Mouse (Mus musculus) neural tube, embryonic 12.5 days (tissue): ENCODE measurements at regions not wholly inside any gene's neighbourhood (a gene's known extent, or its start where the extent isn't known, plus 50 kb on each side); places are given as distances from the start of the nearest gene placed in this dataset.

Experiments
- ATAC-seq: fragments of 200-750 bp; cut with Nextera tagmentation; 2 replicates; pipeline ENCODE4 v1.8.0; 2017; ENCODE audit warnings: low read depth, mild to moderate bottlenecking, moderate TSS enrichment, moderate library complexity; ENCODE audit not compliant: low FRiP score
- H3K27ac ChIP-seq: fragments of 300-500 bp; sonication (generic); 2 replicates; pipeline ENCODE4 v1.5.1; 2016
- H3K27me3 ChIP-seq: fragments of 300-500 bp; sonication (generic); replicated peaks from 2 replicates; pipeline ENCODE4 v1.6.1; 2016; ENCODE audit warnings: mild to moderate bottlenecking
- H3K36me3 ChIP-seq: fragments of 300-500 bp; sonication (generic); 2 replicates; pipeline ENCODE4 v1.6.1; 2016; ENCODE audit warnings: mild to moderate bottlenecking
- H3K4me1 ChIP-seq: fragments of 300-500 bp; sonication (generic); 2 replicates; pipeline ENCODE4 v1.6.1; 2016
- H3K4me2 ChIP-seq: fragments of 300-500 bp; sonication (generic); replicated peaks from 2 replicates; pipeline ENCODE4 v1.6.1; 2016; ENCODE audit warnings: mild to moderate bottlenecking
- H3K4me3 ChIP-seq: fragments of 300-500 bp; sonication (generic); 2 replicates; pipeline ENCODE4 v1.5.1; 2016
- H3K9ac ChIP-seq: fragments of 300-500 bp; sonication (generic); 2 replicates; pipeline ENCODE4 v1.6.1; 2016; ENCODE audit warnings: mild to moderate bottlenecking
- H3K9me3 ChIP-seq: fragments of 300-500 bp; sonication (generic); 2 replicates; pipeline ENCODE4 v1.6.1; 2016; ENCODE audit warnings: mild to moderate bottlenecking
- WGBS: fragments of 180-500 bp; shearing (Covaris S2); methylation state at CpG from one replicate; pipeline ENCODE4 v1.1.7; 2016; 5-methylcytosine and 5-hydroxymethylcytosine counted together

DNA sequence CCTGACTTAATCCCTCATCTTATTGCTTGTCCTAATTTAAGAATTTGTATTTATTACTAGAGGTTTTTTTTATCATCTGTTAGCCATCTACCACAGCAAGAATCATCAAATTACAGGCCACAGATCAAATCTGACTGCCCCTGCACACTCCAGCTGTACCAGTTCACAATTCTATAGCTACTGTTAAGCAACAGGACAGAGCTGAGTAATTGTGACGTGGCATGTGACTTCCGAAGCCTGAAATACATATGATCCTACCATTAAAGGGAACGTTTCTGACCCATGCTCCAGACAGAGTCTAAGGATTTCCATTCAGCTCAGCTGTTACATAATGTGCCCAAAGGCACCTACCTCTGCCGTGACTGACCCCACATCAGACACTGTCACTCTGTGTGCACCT is 74.0 kb upstream of the Mboat1 start:
- 88% methylated on average over 4 of the region's 4 CpGs for WGBS
- H3K27ac ChIP-seq: no peak overlapping the region
- H3K9ac ChIP-seq: no peak overlapping the region
- H3K4me2 ChIP-seq: no peak overlapping the region
- H3K27me3 ChIP-seq: no peaks in the 10 kb centered on the region
- no peak for ATAC-seq
- no peak overlapping the region for H3K4me3 ChIP-seq
- H3K4me1 ChIP-seq: no peaks in the 10 kb centered on the region
- no peaks in the 10 kb centered on the region for H3K9me3 ChIP-seq
- no peaks in the 10 kb centered on the region for H3K36me3 ChIP-seq

DNA sequence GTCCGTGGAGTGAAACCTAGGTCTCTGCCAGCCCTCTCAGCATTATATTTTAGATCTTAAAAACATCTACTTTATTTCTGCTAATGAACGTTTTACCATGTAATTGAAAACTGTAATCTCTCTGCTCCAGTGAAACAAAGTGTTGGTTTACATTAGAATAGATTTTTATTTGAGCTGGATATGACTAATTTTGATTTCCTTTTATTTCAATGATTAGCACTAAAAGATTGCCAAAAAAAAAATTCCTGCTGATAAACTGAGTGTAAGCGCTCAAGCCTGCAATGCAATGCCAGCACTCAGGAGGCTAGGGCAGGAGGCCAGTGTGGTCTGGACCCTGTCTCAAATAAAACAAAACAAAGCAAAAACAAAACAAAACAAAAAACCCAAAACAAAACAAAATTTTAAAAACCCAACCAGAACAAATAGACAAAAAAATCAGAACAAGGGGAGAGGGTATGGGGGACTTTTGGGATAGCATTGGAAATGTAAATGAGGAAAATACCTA is 69.3 kb upstream of the E2f3 start:
- Histone ChIP-seq H3K27me3 (no peaks in the 10 kb centered on the region), H3K27ac (no peak overlapping the region), H3K4me1 (peaks cover 5% of the 10 kb centered on the region; the same call in 1 of the 2 replicates), H3K9me3 (no peaks in the 10 kb centered on the region), H3K4me3 (no peak overlapping the region), H3K36me3 (no peaks in the 10 kb centered on the region), H3K4me2 (no peak overlapping the region), H3K9ac (no peak overlapping the region)
- no peak for ATAC-seq
- WGBS: 90% methylated on average over 3 of the region's 3 CpGs

DNA sequence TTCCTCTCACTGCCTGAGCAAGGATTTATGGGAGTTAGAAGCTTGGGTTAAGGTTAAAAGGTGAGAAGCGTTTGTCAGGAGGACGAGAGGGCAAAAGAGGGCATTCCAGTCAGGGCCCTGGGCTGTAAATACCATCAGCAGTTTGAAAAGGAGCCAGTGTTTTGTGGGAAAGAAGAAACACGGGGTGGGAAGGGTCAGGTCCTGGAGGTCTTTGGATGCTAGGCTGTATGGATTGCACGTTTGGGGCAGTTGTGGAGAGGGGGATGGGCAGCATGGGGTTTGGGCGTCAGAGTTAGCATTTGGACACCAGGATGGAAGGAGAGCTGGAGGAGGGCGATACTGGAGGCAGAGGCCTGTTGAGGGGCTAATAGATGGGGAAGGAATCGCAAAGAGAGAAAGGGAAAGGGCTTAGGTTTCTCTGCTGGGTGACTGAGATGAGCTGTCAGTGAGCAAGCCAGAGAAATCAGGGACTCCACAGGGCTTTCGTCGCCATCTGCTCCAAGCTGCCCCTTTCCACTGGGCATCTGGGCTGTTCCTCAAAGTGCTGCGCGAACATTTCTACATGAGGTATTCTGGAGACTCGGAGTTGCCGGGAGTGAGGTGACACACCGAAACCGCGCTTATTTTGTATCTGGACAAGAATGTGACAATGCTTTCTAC is 66.2 kb upstream of the E2f3 start:
- Histone ChIP-seq H3K4me2 (no peak overlapping the region), H3K27me3 (no peaks in the 10 kb centered on the region), H3K4me3 (no peak overlapping the region), H3K9me3 (no peaks in the 10 kb centered on the region), H3K27ac (no peak overlapping the region), H3K4me1 (peaks cover 5% of the 10 kb centered on the region; the same call in 1 of the 2 replicates), H3K36me3 (no peaks in the 10 kb centered on the region), H3K9ac (no peak overlapping the region)
- no peak for ATAC-seq
- WGBS: 44% methylated on average over 16 of the region's 16 CpGs

DNA sequence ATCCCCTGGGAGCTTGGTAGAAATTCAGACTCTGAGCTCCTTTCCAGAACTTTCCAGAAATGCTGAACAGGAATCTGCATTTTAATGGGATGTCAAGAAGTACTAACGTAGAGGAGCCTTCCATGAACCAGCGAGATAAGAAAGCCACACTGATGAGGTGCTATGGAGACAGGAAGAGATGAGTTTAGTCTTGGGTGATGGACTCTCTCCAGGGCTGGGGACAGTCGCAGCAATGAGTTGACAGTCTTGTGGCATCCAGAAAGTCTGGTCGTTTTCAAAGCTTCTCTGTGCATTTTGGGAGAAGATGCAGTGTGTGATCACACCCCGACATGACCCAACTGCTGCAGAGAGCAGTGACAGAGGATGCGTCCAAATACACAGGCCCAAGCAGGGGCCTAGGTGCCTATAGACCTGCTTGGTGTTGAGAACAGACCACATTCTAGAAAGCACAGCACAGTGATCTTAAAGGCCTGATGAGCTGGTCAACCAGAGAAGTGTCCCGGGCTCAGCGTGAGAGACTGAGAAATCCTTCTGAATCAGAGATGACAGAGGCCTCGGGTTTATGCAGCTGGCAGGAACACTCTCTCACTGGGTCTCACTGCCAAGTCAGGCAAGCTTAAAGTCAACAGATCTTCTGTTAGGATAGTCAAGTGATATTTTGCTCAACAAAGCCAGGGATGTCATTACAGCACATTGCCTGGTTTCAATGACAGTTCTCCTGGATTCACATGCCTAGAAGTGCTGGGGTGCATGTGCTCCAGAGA is 65.1 kb upstream of the E2f3 start:
- Histone ChIP-seq H3K27me3 (no peaks in the 10 kb centered on the region), H3K4me3 (no peak overlapping the region), H3K36me3 (no peaks in the 10 kb centered on the region), H3K4me2 (no peak overlapping the region), H3K4me1 (peaks cover 5% of the 10 kb centered on the region; the same call in 1 of the 2 replicates), H3K27ac (no peak overlapping the region), H3K9me3 (no peaks in the 10 kb centered on the region), H3K9ac (no peak overlapping the region)
- 82% methylated on average over 9 of the region's 9 CpGs for WGBS
- no peak for ATAC-seq

DNA sequence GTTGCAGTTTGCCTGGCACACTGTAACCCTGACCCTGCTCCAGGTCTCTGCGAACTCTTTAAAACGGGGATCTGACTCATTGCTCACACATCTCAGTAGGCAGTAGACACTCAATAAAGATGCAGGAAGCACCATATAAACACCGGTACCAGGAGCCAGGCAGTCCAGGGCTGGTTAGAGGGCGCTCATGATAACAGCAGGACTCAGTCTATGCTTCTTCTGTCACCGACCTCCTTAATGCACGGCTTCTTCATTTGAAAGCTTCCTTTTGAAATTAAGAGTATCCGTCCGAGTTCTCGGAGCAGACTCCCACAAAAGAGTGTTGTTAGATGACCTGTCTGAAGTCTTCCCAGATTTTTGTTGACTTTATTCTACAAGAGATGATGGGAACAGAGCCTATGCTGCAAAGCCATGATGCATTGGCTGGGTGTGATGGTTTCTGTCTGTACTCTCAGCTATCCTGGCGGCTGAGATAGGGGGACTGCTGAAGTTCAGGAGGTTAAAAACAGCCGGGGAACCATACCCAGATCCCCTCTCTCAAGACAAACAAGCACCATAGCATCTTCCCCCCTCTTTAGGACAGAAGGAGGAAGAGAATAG is 62.5 kb upstream of the E2f3 start:
- no peak overlapping the region for H3K9ac ChIP-seq
- H3K27ac ChIP-seq: no peak overlapping the region
- H3K36me3 ChIP-seq: no peaks in the 10 kb centered on the region
- H3K4me2 ChIP-seq: no peak overlapping the region
- H3K4me3 ChIP-seq: no peak overlapping the region
- no peaks in the 10 kb centered on the region for H3K9me3 ChIP-seq
- ATAC-seq: no peak
- H3K27me3 ChIP-seq: no peaks in the 10 kb centered on the region
- peaks cover 5% of the 10 kb centered on the region; the same call in 1 of the 2 replicates for H3K4me1 ChIP-seq
- 84% methylated on average over 11 of the region's 11 CpGs for WGBS

DNA sequence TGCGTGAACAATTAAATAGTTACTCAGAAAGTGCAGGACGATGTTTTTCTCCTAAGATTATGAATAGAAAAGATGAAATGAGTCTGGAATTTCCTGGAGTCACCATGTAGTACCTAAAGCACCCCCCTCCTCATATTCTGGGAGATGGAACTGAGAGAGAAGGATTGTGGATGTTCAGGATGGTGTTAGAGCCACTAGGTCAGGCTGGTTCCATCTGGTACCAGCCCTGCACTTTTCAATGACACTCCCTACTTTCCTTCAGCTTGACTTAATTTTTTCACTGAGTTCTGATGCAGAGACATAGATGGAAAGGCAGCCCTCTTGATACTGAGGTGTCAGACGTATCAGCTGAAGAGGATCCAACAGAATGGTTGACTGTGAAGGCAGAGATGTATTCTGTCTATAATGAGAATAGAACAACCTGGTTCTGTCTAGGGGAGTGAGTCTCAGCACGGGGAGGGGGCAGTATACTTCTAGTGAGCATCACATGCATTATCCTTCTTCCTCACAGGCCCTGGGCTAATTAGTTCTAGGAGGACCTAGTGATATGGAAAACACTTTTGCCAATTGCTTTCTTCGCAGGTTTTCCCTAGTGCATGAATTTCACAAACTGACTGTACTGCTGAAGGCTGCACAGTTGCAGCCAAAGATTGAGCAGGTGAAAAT is 60.8 kb upstream of the E2f3 start:
- Histone ChIP-seq H3K4me3 (no peak overlapping the region), H3K9ac (no peak overlapping the region), H3K27ac (no peak overlapping the region), H3K9me3 (no peaks in the 10 kb centered on the region), H3K4me1 (no peaks in the 10 kb centered on the region), H3K4me2 (no peak overlapping the region), H3K36me3 (no peaks in the 10 kb centered on the region), H3K27me3 (no peaks in the 10 kb centered on the region)
- WGBS: 87% methylated on average over 5 of the region's 5 CpGs
- ATAC-seq: no peak

DNA sequence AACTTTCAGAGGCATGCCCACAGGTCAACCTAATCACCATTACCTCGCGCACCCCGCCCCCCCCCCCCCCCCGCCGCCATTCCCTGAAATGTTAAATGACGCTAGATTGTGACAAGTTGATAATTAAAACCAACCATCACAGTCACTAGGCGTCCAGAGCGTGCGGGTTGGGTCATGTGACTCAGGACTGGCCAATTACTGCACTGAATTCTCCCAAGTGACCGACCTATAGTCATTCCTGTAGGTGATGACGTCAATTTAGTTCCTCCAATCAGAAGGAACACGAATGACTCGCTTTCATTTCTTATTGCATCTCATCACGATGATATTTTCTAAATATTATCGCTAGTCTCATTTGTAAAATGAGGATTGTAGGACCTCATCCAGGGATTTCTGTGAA is 60.2 kb upstream of the E2f3 start:
- Histone ChIP-seq H3K4me3 (no peak overlapping the region), H3K4me2 (no peak overlapping the region), H3K4me1 (no peaks in the 10 kb centered on the region), H3K36me3 (no peaks in the 10 kb centered on the region), H3K27ac (no peak overlapping the region), H3K27me3 (no peaks in the 10 kb centered on the region), H3K9ac (no peak overlapping the region), H3K9me3 (no peaks in the 10 kb centered on the region)
- ATAC-seq: no peak
- WGBS: 70% methylated on average over 15 of the region's 15 CpGs

DNA sequence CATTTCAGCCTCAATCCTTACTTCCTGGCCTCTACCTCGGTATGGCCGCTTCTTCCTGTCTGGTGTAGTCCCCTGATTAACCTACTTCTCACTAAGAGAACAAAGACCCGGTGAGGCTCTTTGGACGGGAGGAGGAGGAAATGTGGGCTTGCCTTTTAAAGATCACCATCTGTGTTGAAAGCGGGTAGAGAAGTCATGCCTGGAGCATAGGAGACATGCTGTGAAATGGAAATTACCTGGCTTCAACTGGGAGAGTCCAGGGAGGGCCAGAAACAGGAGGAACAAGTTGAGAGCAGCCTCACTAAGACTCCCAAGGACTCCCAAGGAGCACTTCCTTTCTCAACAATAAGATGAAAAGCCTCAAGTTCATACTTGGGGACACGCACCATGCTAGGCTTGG is 59.4 kb upstream of the E2f3 start:
- Histone ChIP-seq H3K4me1 (no peaks in the 10 kb centered on the region), H3K27me3 (no peaks in the 10 kb centered on the region), H3K4me3 (no peak overlapping the region), H3K9me3 (no peaks in the 10 kb centered on the region), H3K9ac (no peak overlapping the region), H3K27ac (no peak overlapping the region), H3K4me2 (no peak overlapping the region), H3K36me3 (no peaks in the 10 kb centered on the region)
- no peak for ATAC-seq
- WGBS: 81% methylated on average over 6 of the region's 6 CpGs

DNA sequence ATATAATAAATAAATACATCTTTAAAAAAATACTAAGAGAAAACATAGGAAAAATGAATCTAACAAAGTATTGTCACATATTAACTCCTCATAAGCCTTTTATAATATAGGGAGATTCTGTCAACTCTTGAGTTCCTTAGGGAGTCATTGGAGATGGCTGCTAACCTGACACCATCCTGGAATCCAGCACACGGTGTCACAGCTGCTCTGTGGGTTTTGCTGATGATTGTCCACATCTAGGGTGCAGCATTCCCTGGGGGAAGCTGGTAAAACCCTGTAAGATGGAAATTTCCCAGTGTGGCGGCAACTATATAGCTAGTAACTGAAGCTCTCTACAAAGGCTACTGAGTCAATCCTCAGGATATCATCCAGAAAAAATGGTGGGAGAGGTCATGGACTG is 58.9 kb upstream of the E2f3 start:
- Histone ChIP-seq H3K27me3 (no peaks in the 10 kb centered on the region), H3K4me3 (no peak overlapping the region), H3K9me3 (no peaks in the 10 kb centered on the region), H3K4me2 (no peak overlapping the region), H3K9ac (no peak overlapping the region), H3K4me1 (no peaks in the 10 kb centered on the region), H3K36me3 (no peaks in the 10 kb centered on the region), H3K27ac (no peak overlapping the region)
- 87% methylated on average over 2 of the region's 2 CpGs for WGBS
- no peak for ATAC-seq

DNA sequence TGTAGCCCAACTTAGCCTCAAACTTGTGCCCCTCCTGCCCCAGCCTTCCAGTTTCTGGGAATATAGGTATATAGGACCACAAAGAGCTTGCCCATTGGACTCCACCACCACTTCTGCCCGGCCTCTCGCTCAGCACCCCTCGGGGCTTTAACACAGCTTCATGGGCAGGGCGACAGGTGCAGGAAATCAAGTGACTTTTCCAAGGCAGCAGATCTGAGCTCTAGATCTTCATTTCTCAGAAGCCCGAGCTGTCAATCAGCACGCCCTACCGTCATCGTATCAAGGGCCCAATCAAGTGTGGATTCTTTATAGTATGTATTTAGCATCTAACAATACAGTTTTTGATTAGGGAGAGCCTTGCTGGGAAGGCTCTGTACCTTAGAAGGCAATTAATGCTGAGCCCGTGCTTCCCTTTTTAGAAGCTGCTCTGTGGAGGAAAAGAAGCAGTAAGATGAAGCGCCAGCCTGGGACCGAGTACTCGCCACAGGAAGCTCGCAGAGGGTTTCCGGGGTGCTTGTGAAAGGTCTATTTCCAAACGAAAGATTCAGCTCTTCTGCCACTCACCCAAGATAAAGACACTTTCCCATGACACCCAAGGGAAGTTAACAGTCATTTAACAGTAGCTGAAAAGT is 56.9 kb upstream of the E2f3 start:
- Histone ChIP-seq H3K9ac (no peak overlapping the region), H3K27me3 (no peaks in the 10 kb centered on the region), H3K4me3 (no peak overlapping the region), H3K36me3 (no peaks in the 10 kb centered on the region), H3K9me3 (no peaks in the 10 kb centered on the region), H3K4me1 (no peaks in the 10 kb centered on the region), H3K27ac (no peak overlapping the region), H3K4me2 (no peak overlapping the region)
- no peak for ATAC-seq
- 82% methylated on average over 15 of the region's 15 CpGs for WGBS

DNA sequence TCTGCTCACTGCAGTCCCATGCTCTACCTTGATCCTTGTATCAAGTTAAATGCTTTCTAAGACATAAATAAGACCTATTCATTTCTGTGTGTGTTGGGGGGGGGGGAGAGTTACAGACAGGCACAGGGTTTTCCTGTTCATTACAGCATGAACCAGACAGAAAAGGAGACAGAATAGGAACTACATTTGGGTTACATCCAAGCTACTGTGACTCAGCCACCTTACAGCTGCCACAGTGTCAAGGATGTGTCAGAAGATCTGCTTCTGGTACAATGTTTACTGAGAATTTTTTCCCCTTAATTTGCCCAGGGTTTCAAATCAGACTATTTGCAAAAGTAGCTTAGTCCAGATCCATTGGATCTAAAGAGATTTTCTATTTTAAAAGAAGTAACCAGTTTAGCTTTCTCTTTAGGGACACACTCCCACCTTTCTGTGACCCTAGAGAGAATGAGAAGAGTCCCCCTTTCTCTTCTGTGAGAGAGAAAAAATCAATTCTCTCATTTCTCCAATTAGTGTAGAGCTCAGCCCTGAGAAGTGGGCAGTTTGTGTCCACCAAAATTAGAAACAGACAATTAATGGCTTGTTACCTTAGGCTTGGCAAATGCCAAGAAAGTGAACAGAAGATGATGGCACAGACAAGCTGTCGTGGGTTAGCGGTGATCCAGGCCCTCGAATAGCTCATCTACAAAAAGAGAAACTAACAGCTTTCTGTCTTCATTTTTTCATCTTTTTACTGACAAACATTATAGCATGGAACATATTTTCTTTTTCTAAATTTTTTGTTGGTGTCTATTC is 55.8 kb upstream of the E2f3 start:
- no peak overlapping the region for H3K4me2 ChIP-seq
- no peak overlapping the region for H3K4me3 ChIP-seq
- no peaks in the 10 kb centered on the region for H3K9me3 ChIP-seq
- H3K9ac ChIP-seq: no peak overlapping the region
- WGBS: 91% methylated on average over 3 of the region's 3 CpGs
- H3K27me3 ChIP-seq: no peaks in the 10 kb centered on the region
- H3K36me3 ChIP-seq: no peaks in the 10 kb centered on the region
- H3K27ac ChIP-seq: no peak overlapping the region
- H3K4me1 ChIP-seq: no peaks in the 10 kb centered on the region
- ATAC-seq: no peak
